Mouse (Mus musculus) forebrain, postnatal 0 days (tissue): Measurements from ENCODE around the gene Cfap99. TPM values are rescaled to one million over a fixed set of nuclear protein-coding genes. Genes with fewer than 3 reads are reported as not detected.
A peak's percentile ranks its signal among the peaks of the same experiment; 100 is the strongest.

ENCODE experiments used
- ATAC-seq: fragments of 200-750 bp; cut with Nextera tagmentation; 2 replicates; pipeline ENCODE4 v1.8.0; 2017; ENCODE audit warnings: mild to moderate bottlenecking, moderate library complexity
- DNase-seq: peaks from one replicate; pipeline ENCODE4 v3.0.0-alpha.2; 2015
- H3K27ac ChIP-seq: fragments of 300-500 bp; sonication (generic); 2 replicates; pipeline ENCODE4 v1.5.1; 2014; ENCODE audit warnings: low read depth, mild to moderate bottlenecking, antibody characterized with exemption, low read length, moderate library complexity, mixed read lengths
- H3K27me3 ChIP-seq: fragments of 300-500 bp; sonication (generic); 2 replicates; pipeline ENCODE4 v1.6.1; 2014; ENCODE audit warnings: mild to moderate bottlenecking, low read length, mixed read lengths; ENCODE audit not compliant: insufficient read depth
- H3K36me3 ChIP-seq: fragments of 300-500 bp; sonication (generic); 2 replicates; pipeline ENCODE4 v1.6.1; 2014; ENCODE audit warnings: mild to moderate bottlenecking, moderate library complexity; ENCODE audit not compliant: insufficient read depth
- H3K4me1 ChIP-seq: fragments of 300-500 bp; sonication (generic); 2 replicates; pipeline ENCODE4 v1.6.1; 2014; ENCODE audit warnings: antibody characterized with exemption; ENCODE audit not compliant: insufficient read depth
- H3K4me2 ChIP-seq: fragments of 300-500 bp; sonication (generic); 2 replicates; pipeline ENCODE4 v1.6.1; 2014; ENCODE audit warnings: low read depth, mild to moderate bottlenecking, moderate library complexity
- H3K4me3 ChIP-seq: fragments of 300-500 bp; sonication (generic); 2 replicates; pipeline ENCODE4 v1.5.1; 2014; ENCODE audit warnings: low read depth, low read length, mixed read lengths
- H3K9ac ChIP-seq: fragments of 300-500 bp; sonication (generic); 2 replicates; pipeline ENCODE4 v1.6.1; 2014; ENCODE audit warnings: mild to moderate bottlenecking
- H3K9me3 ChIP-seq: fragments of 300-500 bp; sonication (generic); 2 replicates; pipeline ENCODE4 v1.6.1; 2016; ENCODE audit warnings: low read length
- CTCF ChIP-seq: sonication (generic); IDR thresholded peaks from 2 replicates; pipeline ENCODE4 v1.5.1; 2016; ENCODE audit warnings: antibody characterized with exemption, control low read depth, low read depth
- WGBS: fragments of 180-500 bp; shearing (Covaris S2); extraction: QIAGEN DNeasy Blood & Tissue Kit; methylation state at CpG from one replicate; pipeline ENCODE4 v1.1.7; 2014; 5-methylcytosine and 5-hydroxymethylcytosine counted together
- polyA plus RNA-seq: library from polyadenylated mRNA; unstranded; fragments of >200 nt; fragmentation: Nextera tagmentation; extraction: Ambion mirVana; gene quantifications from 2 replicates; pipeline ENCODE4 v1.2.1, GENCODE M21; 2015
- total RNA-seq: library from RNA; depleted of rRNA; stranded (reverse); fragments of >200 nt; gene quantifications from 2 replicates; pipeline ENCODE4 v1.2.3, GENCODE M21; 2014

The Cfap99 gene
- total and polyA plus RNA-seq, 2 experiments from 2014 or later, result 0.23 to 0.24 TPM

DNA sequence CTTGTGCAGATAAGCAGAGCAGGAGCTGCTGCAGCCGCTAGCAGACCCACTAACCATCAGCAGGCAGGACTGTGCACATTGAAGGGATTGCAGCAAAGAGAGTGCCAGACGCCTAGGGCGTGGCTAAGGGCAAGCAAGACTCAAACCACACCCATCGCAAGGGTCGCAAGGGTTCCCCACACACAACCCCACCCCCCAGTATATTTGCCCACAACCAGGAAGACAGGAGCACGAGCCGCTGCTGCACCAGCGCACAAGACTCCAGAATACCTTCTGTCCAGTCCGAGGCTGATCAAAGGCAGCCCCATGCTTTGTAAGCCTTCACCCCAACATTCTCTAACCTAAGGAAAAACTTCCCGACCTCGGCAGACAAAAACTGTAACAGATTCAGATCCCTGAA lies 1.9 kb upstream of the Cfap99 start:
- no peak for DNase-seq
- Histone ChIP-seq H3K36me3 (no peaks in the 10 kb centered on the region), H3K27ac (no peak overlapping the region), H3K9me3 (no peaks in the 10 kb centered on the region), H3K4me1 (no peaks in the 10 kb centered on the region), H3K27me3 (no peaks in the 10 kb centered on the region; the same call in 1 of the 2 replicates), H3K4me2 (peak overlapping the region; percentile 77), H3K9ac (no peak overlapping the region), H3K4me3 (peak overlapping the region; percentile 78)
- TF ChIP-seq CTCF, result no peak
- WGBS, result 2% methylated on average over 11 of the region's 11 CpGs
- ATAC-seq, result no peak

DNA sequence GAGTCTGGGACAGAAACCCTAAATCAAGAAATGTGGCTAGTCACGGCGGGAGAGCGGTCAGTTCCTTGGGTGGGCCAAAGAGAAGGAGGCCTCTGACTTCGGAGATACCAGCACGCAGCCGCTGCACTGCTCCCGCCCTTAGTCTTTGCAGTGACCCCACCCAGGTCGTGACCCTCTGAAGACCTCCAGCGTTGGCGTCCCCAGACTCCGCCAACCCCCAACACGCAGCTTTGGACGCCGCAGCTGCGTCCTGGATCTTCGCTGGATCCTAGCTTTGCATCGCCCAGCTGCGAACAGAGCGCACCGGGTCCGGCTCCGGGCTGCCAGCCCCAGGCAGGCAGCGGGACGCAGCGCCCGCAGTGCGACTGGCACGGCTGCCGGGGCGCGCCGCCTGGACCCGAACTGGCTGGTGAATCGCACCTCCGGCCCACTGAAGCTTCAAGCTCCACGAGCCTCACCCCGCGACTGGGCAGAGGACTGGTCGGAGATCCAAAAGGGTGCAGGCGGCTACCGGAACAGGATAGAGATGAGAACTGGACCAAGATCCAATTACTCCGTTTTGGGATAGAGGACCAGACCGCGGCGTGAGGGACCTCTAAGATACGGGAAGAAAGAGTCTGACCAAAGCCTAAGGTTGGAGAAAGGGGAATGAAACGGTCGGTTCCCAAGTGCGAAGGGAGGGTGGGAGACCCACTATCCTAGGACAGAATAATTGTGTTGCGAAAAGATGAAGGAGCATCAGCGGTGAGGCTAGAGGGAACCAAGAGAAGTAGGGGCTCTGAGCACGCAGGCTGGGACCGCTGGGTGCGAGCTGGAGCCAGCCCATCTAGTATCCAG lies 1.2 kb upstream of the Cfap99 start:
- 0 out of 2 replicates have a peak, but pooled peaks have one; percentile 3 for ATAC-seq
- Histone ChIP-seq H3K27me3 (no peaks in the 10 kb centered on the region; the same call in 1 of the 2 replicates), H3K9me3 (no peaks in the 10 kb centered on the region), H3K9ac (peak overlapping the region; percentile 70), H3K36me3 (no peaks in the 10 kb centered on the region), H3K4me2 (peak overlapping the region; percentile 77), H3K4me1 (no peaks in the 10 kb centered on the region), H3K4me3 (peak overlapping the region; percentile 78), H3K27ac (no peak overlapping the region)
- DNase-seq, result peak; percentile 30
- under 1% methylated on average over 54 of the region's 54 CpGs for WGBS
- TF ChIP-seq CTCF, result no peak

DNA sequence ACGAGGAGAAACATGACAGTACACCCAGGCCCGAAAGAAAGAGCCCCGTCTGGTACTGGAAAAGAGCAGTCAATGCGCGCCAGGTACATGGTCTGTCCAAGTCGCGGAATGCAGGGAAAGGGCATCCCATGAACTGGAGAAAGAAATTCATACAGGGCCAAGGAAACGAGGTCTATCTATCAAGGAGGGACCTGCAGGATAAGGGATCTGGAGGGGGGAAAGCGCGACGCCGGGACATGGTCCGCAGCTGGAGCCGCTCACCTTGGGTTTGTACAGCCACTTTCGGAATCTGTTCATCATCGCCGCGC lies 608 bp upstream of the Cfap99 start:
- no peaks in the 10 kb centered on the region for H3K36me3 ChIP-seq
- no peak for TF ChIP-seq CTCF
- 1% methylated on average over 18 of the region's 18 CpGs for WGBS
- no peaks in the 10 kb centered on the region for H3K9me3 ChIP-seq
- peak overlapping the region; percentile 70 for H3K9ac ChIP-seq
- no peaks in the 10 kb centered on the region; the same call in 1 of the 2 replicates for H3K27me3 ChIP-seq
- DNase-seq (peak; percentile 55), ATAC-seq (no peak; the same call in 1 of the 2 replicates)
- peak overlapping the region; percentile 77 for H3K4me2 ChIP-seq
- peak overlapping the region; percentile 78 for H3K4me3 ChIP-seq
- no peaks in the 10 kb centered on the region for H3K4me1 ChIP-seq
- 0 out of 2 replicates have a peak overlapping the region, but pooled peaks have one; percentile 29 for H3K27ac ChIP-seq

DNA sequence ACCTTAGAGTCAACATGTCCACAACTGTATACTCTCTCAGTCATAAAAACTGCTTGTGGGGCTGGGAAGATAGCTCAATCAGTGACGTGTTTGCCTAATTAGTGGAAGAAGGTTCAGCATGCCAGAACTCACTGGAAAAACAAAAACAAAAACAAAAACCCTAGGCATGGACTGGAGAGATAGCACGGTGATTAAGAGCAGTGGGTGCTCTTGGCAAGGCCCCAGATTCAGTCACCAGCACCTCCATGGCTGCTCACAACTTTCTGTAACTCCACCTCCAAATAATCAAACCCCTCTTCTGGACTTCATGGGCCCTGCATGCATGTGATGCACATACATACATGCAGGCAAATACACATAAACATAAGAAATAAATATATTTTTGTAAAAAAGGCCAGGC lies 886 bp downstream of the Cfap99 start:
- DNase-seq (no peak), ATAC-seq (no peak)
- 52% methylated on average over 2 of the region's 2 CpGs for whole genome bisulfite sequencing
- no peaks in the 10 kb centered on the region; the same call in 1 of the 2 replicates for H3K27me3 ChIP-seq
- H3K4me2 ChIP-seq, result peak overlapping the region; percentile 77; the same call in 1 of the 2 replicates
- no peak overlapping the region for H3K27ac ChIP-seq
- H3K36me3 ChIP-seq, result no peaks in the 10 kb centered on the region
- TF ChIP-seq CTCF, result no peak
- no peaks in the 10 kb centered on the region for H3K9me3 ChIP-seq
- H3K9ac ChIP-seq, result no peak overlapping the region
- H3K4me3 ChIP-seq, result no peak overlapping the region
- no peaks in the 10 kb centered on the region for H3K4me1 ChIP-seq

DNA sequence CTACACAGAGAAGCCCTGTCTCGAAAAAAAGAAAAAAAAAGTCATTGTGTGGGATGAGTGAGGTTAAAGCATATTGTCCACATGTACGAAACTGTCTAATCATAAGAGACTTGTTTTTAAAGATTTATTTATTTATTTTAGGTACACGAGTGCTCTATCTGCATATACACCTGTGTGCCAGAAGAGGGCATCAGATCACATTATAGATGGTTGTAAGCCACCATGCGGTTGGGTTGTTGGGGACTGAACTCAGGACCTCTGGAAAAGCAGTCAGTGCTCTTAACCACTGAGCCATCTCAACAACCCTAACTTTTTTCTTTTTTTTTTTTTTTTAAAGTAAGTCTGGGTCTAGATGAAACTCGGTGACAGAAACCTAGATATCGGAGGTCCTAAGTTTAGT lies 5.0 kb downstream of the Cfap99 start:
- WGBS, result 82% methylated on average over 6 of the region's 6 CpGs
- DNase-seq (no peak), ATAC-seq (no peak)
- H3K27ac ChIP-seq, result no peak overlapping the region
- 0 out of 2 replicates have a peak, but pooled peaks have one; percentile 17 for TF ChIP-seq CTCF
- H3K36me3 ChIP-seq, result no peaks in the 10 kb centered on the region
- H3K27me3 ChIP-seq, result no peaks in the 10 kb centered on the region
- H3K4me3 ChIP-seq, result no peak overlapping the region
- no peak overlapping the region for H3K9ac ChIP-seq
- H3K4me1 ChIP-seq, result no peaks in the 10 kb centered on the region
- H3K9me3 ChIP-seq, result no peaks in the 10 kb centered on the region
- H3K4me2 ChIP-seq, result no peak overlapping the region

DNA sequence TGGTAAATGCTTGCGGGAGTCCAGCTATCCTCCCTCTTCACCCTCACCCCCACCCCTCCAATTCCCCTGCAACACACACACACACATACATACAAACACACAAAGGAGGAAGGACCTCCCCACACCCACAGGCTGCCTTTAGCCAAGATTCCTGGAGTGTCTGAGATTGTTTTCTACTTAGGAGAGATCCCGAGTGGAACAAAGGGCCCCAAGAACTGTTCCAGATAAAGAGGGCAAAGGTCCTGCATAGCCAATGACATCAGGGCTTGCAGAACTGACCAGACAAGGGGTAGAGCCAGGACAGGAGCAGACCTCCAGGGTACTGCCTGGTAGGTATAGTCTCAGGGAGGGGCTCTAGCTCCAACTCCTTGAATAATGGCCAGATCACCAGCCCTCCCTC lies 6.3 kb downstream of the Cfap99 start:
- Histone ChIP-seq H3K27me3 (no peaks in the 10 kb centered on the region), H3K4me2 (no peak overlapping the region), H3K4me3 (no peak overlapping the region), H3K9ac (no peak overlapping the region), H3K4me1 (no peaks in the 10 kb centered on the region), H3K27ac (no peak overlapping the region), H3K36me3 (no peaks in the 10 kb centered on the region), H3K9me3 (no peaks in the 10 kb centered on the region)
- 37% methylated on average over 2 of the region's 2 CpGs for WGBS
- no peak for TF ChIP-seq CTCF
- ATAC-seq, result no peak
- DNase-seq, result no peak

DNA sequence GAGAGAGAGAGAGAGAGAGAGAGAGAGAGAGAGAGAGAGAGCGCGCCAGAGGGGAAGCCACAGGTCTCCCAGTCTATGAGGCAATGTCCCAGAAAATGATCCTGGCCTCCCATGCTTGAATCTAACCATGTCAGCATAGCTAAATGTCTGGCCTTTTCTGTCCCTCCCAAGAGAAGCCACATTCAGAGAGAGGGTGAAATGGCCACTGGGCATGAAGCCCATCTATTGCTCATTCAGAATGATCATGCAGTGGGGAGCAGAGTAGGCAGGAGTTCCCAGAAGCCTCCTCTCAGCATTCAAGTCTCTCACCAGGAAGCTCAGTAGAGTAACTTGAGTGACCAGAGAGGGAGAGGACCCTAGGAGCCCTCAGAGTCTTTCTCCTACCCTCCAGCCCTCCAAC lies 6.7 kb downstream of the Cfap99 start:
- no peak overlapping the region for H3K4me3 ChIP-seq
- WGBS, result 75% methylated on average over 2 of the region's 2 CpGs
- no peaks in the 10 kb centered on the region for H3K36me3 ChIP-seq
- H3K9ac ChIP-seq, result no peak overlapping the region
- H3K27ac ChIP-seq, result no peak overlapping the region
- H3K27me3 ChIP-seq, result no peaks in the 10 kb centered on the region
- no peak overlapping the region for H3K4me2 ChIP-seq
- DNase-seq, result no peak
- no peak for ATAC-seq
- TF ChIP-seq CTCF, result no peak
- H3K9me3 ChIP-seq, result no peaks in the 10 kb centered on the region
- H3K4me1 ChIP-seq, result no peaks in the 10 kb centered on the region
